Mouse (Mus musculus) layer of hippocampus, adult 9-11 months (tissue): ENCODE measurements around the gene Myod1.

Experiments used
- DNase-seq: peaks from one replicate; pipeline ENCODE4 v3.0.0; 2022

Myod1 gene

DNA sequence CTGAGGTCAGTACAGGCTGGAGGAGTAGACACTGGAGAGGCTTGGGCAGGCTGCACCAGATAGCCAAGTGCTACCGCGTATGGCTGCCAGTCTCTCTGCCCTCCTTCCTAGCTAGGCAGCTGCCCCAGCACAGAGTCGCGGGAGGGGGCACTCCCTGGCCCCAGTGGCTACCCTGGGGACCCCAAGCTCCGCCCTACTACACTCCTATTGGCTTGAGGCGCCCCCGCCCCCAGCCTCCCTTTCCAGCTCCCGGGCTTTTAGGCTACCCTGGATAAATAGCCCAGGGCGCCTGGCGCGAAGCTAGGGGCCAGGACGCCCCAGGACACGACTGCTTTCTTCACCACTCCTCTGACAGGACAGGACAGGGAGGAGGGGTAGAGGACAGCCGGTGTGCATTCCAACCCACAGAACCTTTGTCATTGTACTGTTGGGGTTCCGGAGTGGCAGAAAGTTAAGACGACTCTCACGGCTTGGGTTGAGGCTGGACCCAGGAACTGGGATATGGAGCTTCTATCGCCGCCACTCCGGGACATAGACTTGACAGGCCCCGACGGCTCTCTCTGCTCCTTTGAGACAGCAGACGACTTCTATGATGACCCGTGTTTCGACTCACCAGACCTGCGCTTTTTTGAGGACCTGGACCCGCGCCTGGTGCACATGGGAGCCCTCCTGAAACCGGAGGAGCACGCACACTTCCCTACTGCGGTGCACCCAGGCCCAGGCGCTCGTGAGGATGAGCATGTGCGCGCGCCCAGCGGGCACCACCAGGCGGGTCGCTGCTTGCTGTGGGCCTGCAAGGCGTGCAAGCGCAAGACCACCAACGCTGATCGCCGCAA is at the start of gene Myod1:
Gene Myod1, plus strand, starts transcription at position 303 of the 836 bp plus-strand sequence.
- DNase-seq = no peak

DNA sequence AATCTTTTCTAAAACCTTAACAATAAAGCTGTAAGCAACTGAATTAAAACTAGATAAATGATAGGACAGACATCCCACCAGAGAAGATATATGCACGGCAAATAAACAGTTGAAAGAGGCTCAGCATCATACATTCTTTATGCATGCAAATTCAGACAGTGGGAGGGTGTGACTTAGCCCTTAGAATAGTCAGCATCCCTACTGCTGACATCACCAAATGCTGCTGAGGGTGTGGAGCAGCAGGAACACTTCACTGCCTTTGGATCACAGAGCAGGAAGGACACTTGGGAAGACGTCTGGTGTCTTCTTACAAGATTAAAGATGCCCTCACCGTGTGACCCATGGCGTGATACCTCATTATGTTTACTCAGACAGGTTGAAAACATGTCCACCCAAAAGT is 48.4 kb upstream of the Myod1 start:
- no peak for DNase-seq

GRCm38 (mm10) chr7:46337397-46337796 is 38.9 kb upstream of the Myod1 start:
- no peak for DNase-seq

DNA sequence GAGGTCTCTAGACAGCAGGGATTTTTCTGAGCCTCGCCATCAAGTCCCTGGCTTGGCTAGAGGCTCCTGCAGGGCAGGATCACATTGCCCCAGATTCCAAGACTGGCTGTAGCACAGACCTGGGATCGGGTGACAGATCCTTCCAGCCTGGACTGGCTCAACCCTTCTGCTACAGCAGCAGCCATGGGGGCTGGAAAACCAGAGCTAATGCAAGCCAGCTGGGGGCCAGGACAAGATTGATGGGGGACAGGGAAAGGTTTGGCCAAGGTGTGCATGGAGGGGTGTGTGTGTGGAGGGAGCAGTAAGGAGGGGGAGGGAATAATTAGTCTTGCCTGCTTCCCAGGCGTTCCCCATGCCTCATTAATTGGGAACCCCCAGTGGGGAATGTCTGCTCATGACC is 36.5 kb upstream of the Myod1 start:
- DNase-seq = no peak

- DNase-seq = no peak
Observed at GRCm38 (mm10) chr7:46340295-46340694, 36.0 kb upstream of the Myod1 start.

DNA sequence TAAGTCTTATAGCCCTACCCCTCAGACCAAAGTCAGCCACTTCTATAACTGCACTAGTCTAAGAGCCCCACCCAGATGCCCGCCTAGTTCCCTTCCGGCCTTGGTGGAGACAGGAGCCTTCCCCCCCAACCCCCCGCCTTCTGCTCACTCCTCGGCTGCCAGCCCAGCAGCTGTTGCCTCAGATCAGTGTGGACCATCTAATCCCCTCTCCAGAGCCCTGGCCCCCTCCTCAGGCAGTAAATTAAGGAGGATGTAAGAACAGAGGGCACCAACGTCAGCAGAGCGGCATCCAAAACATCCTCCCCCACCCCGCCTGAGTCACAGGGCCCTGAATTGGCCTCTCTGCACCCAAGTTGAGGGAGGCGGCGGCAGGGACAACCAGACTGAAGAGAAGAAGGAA is 34.8 kb upstream of the Myod1 start:
- DNase-seq = no peak

DNA sequence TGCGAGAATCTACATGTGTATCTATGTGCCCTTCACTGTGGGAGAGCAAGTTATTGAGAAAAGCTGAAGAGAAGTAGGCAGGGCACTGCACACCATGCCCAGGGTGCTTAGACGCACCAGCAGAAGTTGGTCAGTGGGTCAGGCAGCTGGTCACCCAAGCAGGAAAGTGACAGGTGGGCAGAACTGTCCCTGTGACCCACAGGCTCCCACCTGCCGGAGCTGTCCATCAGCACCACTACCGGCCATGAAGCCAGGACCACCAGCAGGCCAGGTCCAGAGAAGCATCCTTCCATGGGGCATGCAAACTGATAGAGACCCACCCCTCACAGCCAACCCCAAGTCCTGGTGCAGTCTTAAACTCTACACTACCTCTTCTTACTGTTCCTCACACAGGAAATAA is 28.6 kb upstream of the Myod1 start:
- no peak for DNase-seq

DNA sequence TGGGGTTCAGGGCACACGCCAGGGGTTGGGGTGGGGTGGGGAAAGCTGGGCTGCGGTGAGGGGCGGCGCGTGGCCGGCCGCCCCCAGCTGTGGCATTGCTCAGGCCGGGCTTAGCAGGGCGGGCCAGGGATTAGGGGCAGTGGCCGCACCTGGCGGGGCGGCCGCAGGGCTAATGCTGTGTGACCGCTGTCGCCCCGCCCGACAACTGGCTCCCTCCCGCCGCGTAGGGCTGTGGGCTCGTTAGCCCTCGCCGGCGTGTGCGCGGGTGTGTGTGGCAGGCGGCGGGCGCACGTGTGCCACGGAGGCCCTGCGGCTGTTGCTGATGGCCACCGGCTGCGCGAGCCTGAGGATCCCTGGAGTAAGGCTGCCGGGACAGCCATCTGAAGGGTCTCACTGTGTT is 27.5 kb upstream of the Myod1 start:
- DNase-seq = no peak

DNA sequence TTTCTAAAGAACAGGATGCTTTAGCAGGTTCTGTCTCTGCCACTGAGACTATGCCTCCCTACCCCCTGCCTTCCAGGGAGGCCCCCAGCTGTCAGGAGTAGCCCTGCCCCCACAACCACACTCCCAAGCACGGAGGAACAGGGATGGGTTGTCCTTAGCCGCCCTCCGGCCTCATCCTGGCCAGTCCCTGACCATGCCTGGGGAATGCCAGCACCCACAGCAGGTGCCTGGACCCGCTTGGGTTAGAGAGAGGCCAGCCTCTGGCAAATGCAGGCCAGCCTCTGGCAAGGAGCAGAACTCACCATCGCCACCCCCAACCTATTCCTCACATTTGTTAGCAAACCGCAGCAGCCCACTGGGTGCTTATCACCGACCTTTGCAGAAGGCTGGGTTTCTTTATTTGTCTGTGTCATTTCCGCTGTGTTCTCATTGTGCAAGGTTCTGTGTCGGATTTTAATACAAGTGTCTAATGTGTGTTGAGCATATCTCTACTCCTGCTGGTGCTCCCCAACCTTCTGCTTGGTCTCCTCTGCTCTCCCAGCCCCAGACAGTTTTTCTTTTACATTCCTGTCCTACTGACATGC is 26.1 kb upstream of the Myod1 start:
- DNase-seq = no peak

DNA sequence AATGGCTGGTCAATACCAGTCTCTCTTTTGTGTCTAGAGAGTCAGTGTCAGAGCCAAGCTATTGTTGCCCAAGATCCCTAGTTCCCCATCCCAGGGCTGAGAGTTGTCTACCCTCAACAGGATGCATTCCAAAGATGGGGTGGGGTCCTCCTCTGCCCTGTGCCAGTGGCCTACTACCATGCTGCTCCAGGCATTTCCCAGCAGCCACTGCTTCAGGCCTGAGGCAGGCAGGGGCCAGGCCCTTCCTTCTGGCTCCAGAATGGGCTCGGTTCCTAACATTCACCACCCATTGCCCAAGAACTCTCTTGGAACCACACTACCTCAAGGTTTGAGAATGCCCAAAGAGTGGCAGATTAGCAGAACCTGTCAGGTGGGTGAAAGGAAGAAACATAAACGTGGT is 23.5 kb upstream of the Myod1 start:
- DNase-seq = no peak

GRCm38 (mm10) chr7:46353216-46353615 is 23.1 kb upstream of the Myod1 start:
- no peak for DNase-seq

DNA sequence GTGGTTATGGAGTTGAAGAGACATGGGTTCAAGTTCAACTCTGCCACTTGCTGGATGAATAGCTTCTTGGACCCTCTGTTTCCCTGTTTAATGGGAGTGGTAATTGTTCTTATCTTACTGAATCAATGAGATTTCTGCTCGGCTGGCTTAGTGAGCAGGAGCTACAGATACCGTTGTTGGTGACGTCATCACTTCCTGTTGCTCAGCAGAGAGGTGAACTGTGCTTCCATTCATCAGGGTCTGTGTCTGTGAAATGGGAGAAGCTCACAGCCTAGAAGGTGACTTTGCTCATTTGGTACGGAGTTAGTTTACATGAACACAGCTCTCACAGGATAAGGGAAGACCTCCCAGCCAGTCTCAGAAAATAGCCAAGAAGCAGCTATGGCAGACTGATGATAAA is 22.4 kb upstream of the Myod1 start:
- no peak for DNase-seq

GRCm38 (mm10) chr7:46361776-46362175 is 14.5 kb upstream of the Myod1 start:
- no peak for DNase-seq

GRCm38 (mm10) chr7:46364154-46364553 is 12.1 kb upstream of the Myod1 start:
- DNase-seq = peak; percentile 58

GRCm38 (mm10) chr7:46365810-46366209 is 10.5 kb upstream of the Myod1 start:
- DNase-seq = no peak

DNA sequence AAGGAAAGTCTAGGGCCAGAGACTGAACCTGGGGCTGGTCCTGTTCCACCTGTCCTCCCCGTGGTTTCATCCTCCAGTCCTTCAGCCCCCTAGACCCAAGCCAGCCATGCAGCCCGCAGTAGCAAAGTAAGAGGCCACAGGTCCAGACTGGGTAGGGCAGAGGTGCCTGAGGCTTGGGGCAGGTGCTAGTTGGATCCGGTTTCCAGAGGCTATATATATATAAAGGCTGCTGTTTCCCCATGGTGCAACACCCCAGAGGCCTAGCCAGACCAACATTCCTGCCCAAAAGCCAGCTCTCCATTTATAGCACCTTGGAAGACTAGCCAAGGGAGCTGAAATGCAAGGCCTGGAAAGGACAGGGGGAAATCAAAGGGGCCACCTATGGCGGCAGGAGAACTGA is 5.2 kb upstream of the Myod1 start:
- DNase-seq = no peak

GRCm38 (mm10) chr7:46377008-46377346 is 703 bp downstream of the Myod1 start:
- no peak for DNase-seq

GRCm38 (mm10) chr7:46378123-46378522 is 1.8 kb downstream of the Myod1 start:
- no peak for DNase-seq

- DNase-seq = peak; percentile 44
Observed at GRCm38 (mm10) chr7:46378983-46379382, 2.7 kb downstream of the Myod1 start.

GRCm38 (mm10) chr7:46380625-46381024 is 4.4 kb downstream of the Myod1 start:
- DNase-seq = no peak

- DNase-seq = no peak
Observed at GRCm38 (mm10) chr7:46387430-46387829, 11.2 kb downstream of the Myod1 start.

DNA sequence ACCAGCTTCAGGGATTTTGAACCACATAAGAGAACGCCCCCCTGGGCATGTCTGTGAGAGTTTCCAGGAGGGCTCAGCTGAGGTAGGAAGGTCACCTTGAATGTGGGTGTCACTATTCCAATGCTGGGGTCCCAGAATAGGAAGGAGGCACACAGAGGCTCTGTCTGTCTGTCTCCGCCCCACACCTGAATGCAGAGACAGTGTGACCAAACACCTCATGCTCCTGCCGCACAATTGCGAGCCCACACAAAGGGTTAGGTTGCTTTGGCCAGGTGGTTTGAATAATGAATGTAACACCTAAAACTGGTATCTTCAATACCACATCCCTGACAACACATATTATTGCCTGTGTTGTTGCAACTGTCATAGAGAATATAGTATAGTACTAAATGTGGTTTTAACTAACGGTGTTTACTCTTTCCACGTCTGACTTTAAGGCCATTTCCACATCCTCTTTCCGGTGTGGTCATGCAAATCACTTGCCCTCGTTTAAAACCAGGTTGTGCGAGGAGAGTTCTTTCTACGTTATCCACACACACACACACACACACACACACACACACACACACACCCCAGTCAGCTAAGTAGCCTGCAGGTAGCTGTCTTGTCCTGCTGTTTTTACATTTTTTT is 13.3 kb downstream of the Myod1 start:
- DNase-seq = no peak

GRCm38 (mm10) chr7:46390226-46390625 is 14.0 kb downstream of the Myod1 start:
- no peak for DNase-seq

DNA sequence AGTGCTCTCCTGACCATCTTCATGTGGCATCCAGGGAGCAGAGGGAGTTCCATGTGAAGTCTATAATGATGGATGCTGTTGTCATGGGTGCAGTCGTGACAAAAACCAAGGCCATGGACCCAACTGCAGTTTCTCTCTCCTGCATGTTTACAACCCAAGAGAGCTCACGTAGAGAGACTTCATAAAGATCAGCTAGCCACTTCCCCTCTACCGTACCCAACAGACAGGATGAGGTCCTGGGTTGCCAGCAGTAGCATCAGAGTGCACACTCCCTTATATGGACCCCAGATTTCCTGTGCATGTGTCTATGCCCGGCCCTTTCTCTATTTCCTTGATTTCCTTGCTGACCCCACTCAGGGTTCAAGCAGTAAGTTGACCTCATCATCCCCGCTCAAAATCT is 15.4 kb downstream of the Myod1 start:
- DNase-seq = no peak
